Mouse (Mus musculus) ES-Bruce4 (cell line): ENCODE data around the gene P2ry13. TPM values are rescaled to one million over a fixed set of nuclear protein-coding genes. Genes with fewer than 3 reads are reported as not detected.

Experiments
- H3K27ac ChIP-seq: 2 replicates; pipeline ENCODE4 v1.5.1; 2012; ENCODE audit warnings: low read length, inconsistent platforms; ENCODE audit not compliant: insufficient read depth
- H3K27me3 ChIP-seq: 2 replicates; pipeline ENCODE4 v1.6.1; 2012; ENCODE audit warnings: mild to moderate bottlenecking, low read length, inconsistent platforms; ENCODE audit not compliant: control insufficient read depth, poor library complexity, insufficient read depth, severe bottlenecking
- H3K36me3 ChIP-seq: 2 replicates; pipeline ENCODE4 v1.6.1; 2012; ENCODE audit warnings: inconsistent platforms, mild to moderate bottlenecking, low read length, moderate library complexity; ENCODE audit not compliant: control insufficient read depth, poor library complexity, insufficient read depth, severe bottlenecking
- H3K4me1 ChIP-seq: one replicate; pipeline ENCODE4 v1.8.1; 2011; ENCODE audit warnings: low read length; ENCODE audit not compliant: control insufficient read depth, insufficient read depth
- H3K4me3 ChIP-seq: 2 replicates; pipeline ENCODE4 v1.5.1; 2011; ENCODE audit warnings: low read depth, mild to moderate bottlenecking, low read length
- H3K9ac ChIP-seq: 2 replicates; pipeline ENCODE4 v1.6.1; 2012; ENCODE audit warnings: low read depth, mild to moderate bottlenecking, inconsistent platforms; ENCODE audit not compliant: poor library complexity, severe bottlenecking
- H3K9me3 ChIP-seq: replicated peaks from 2 replicates; pipeline ENCODE4 v1.6.1; 2012; ENCODE audit warnings: mild to moderate bottlenecking, low read length, inconsistent platforms; ENCODE audit not compliant: control insufficient read depth, poor library complexity, insufficient read depth, severe bottlenecking
- CTCF ChIP-seq: IDR thresholded peaks from one replicate; pipeline ENCODE4 v1.8.1; 2011; ENCODE audit warnings: low read depth, low read length
- EP300 ChIP-seq: IDR thresholded peaks from 2 replicates; pipeline ENCODE4 v1.6.1; 2011; ENCODE audit warnings: low read depth, low read length; ENCODE audit not compliant: insufficient read depth
- POLR2A ChIP-seq: IDR thresholded peaks from one replicate; pipeline ENCODE4 v1.8.1; 2011; ENCODE audit warnings: low read length; ENCODE audit not compliant: insufficient read depth
- polyA plus RNA-seq: library from polyadenylated mRNA; stranded (reverse); fragments of >200 nt; gene quantifications from 2 replicates; pipeline ENCODE4 v1.2.4, GENCODE M21; 2011; ENCODE audit warnings: low read depth; ENCODE audit not compliant: missing spikeins, insufficient read depth, insufficient read length

P2ry13 gene
- polyA plus RNA-seq, 1 experiment = not detected

DNA sequence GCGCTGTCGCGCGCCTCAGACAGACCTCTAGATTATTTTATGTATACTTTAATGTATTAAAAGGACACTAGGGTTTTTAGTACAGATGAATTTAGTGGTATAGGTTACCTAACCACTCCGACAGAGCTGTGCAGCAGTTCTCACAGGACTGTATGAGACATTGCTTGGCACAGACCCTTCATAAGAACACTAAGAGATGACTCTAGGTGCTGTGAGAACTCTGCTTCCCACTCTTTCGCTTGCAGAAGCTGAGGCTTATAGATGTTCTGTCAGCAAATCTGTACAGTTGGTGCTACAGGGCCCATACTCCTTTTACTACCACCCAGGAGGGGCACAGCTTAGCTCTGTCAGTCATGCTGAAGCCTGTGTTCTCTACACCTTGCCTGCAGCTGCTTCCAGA is 19.0 kb downstream of the P2ry13 start:
- Histone ChIP-seq H3K4me1 (no peaks in the 10 kb centered on the region), H3K9me3 (no peaks in the 10 kb centered on the region), H3K4me3 (no peak overlapping the region), H3K27ac (no peak overlapping the region), H3K27me3 (no peaks in the 10 kb centered on the region), H3K9ac (no peak overlapping the region), H3K36me3 (no peaks in the 10 kb centered on the region)
- TF ChIP-seq POLR2A = no peak
- no peak for TF ChIP-seq EP300
- TF ChIP-seq CTCF = no peak

- Histone ChIP-seq H3K4me1 (no peaks in the 10 kb centered on the region), H3K36me3 (no peaks in the 10 kb centered on the region), H3K9ac (no peak overlapping the region), H3K9me3 (no peaks in the 10 kb centered on the region), H3K27ac (no peak overlapping the region), H3K4me3 (no peak overlapping the region), H3K27me3 (no peaks in the 10 kb centered on the region)
- TF ChIP-seq CTCF (no peak), EP300 (no peak), POLR2A (no peak)
Measured at GRCm38 (mm10) chr3:59187336-59187735, 23.3 kb downstream of the P2ry13 start.

DNA sequence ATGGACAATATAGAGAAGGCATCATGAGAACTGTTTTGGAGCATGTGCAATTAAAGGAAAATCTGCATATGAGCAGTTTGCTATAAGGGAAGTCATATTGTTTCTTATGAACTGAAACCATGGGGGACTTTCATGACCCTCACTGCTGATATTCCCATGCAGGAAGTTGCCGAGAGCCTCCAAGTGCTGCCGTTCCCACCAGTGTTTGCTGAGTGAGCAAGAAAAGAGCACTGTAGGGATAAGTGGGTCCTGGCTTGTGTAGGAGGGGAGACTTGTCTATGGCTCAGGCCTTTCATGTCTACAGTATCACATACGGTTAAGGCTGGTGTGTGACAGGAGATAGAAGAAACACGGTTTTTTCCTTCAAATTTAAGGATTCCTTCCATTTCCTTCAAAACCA is 25.0 kb downstream of the P2ry13 start:
- H3K36me3 ChIP-seq = no peaks in the 10 kb centered on the region
- no peak overlapping the region for H3K27ac ChIP-seq
- H3K4me3 ChIP-seq = no peak overlapping the region
- TF ChIP-seq EP300 (no peak), POLR2A (no peak), CTCF (no peak)
- H3K4me1 ChIP-seq = no peaks in the 10 kb centered on the region
- H3K9me3 ChIP-seq = no peaks in the 10 kb centered on the region
- H3K27me3 ChIP-seq = no peaks in the 10 kb centered on the region
- H3K9ac ChIP-seq = no peak overlapping the region

GRCm38 (mm10) chr3:59182129-59182528 is 28.6 kb downstream of the P2ry13 start:
- Histone ChIP-seq H3K36me3 (no peaks in the 10 kb centered on the region), H3K9me3 (no peaks in the 10 kb centered on the region), H3K9ac (no peak overlapping the region), H3K27me3 (no peaks in the 10 kb centered on the region), H3K4me3 (no peak overlapping the region), H3K4me1 (no peaks in the 10 kb centered on the region), H3K27ac (no peak overlapping the region)
- no peak for TF ChIP-seq EP300
- TF ChIP-seq CTCF = no peak
- TF ChIP-seq POLR2A = no peak

DNA sequence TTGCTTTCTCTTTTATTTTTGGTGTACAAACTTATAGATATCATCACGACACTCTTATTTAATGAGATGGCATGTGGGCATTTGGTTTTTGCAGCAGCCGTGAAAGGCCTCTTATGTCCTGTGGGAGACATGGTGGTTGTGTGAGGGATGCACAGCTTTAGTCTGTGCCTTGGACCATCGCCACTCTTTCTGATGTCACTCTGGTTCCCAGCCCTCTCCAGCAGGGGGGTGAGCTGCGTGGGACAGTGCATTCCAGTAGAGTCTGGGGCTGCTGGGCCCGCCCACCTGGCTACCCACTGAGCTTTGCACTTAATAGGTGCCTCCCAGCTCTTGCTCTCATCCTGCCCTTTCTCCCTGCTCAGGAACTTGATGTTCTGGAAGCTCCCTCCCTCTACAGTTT is 29.5 kb downstream of the P2ry13 start:
- Histone ChIP-seq H3K9me3 (no peaks in the 10 kb centered on the region), H3K4me1 (no peaks in the 10 kb centered on the region), H3K4me3 (no peak overlapping the region), H3K9ac (no peak overlapping the region), H3K27ac (no peak overlapping the region), H3K36me3 (no peaks in the 10 kb centered on the region), H3K27me3 (no peaks in the 10 kb centered on the region)
- TF ChIP-seq EP300 (no peak), CTCF (no peak), POLR2A (no peak)

- H3K9me3 ChIP-seq = no peaks in the 10 kb centered on the region
- no peak for TF ChIP-seq POLR2A
- no peak for TF ChIP-seq EP300
- TF ChIP-seq CTCF = no peak
- no peak overlapping the region for H3K27ac ChIP-seq
- no peaks in the 10 kb centered on the region for H3K27me3 ChIP-seq
- no peak overlapping the region for H3K9ac ChIP-seq
- H3K4me1 ChIP-seq = no peaks in the 10 kb centered on the region
- no peak overlapping the region for H3K4me3 ChIP-seq
- no peaks in the 10 kb centered on the region for H3K36me3 ChIP-seq
Measured at GRCm38 (mm10) chr3:59176871-59177270, 33.8 kb downstream of the P2ry13 start.
